Mouse (Mus musculus) kidney, adult 18-20 months (tissue): Measurements from ENCODE around the gene Rundc1.
A peak's percentile ranks its signal among the peaks of the same experiment; 100 is the strongest.
"Not testable (repeated sequence)": the region's sequence is repeated elsewhere in the genome, so short reads cannot be mapped to it uniquely, and the experiment has no call there.

Source experiments
- DNase-seq: peaks from one replicate; pipeline ENCODE4 v3.0.0; 2021

The Rundc1 gene

DNA sequence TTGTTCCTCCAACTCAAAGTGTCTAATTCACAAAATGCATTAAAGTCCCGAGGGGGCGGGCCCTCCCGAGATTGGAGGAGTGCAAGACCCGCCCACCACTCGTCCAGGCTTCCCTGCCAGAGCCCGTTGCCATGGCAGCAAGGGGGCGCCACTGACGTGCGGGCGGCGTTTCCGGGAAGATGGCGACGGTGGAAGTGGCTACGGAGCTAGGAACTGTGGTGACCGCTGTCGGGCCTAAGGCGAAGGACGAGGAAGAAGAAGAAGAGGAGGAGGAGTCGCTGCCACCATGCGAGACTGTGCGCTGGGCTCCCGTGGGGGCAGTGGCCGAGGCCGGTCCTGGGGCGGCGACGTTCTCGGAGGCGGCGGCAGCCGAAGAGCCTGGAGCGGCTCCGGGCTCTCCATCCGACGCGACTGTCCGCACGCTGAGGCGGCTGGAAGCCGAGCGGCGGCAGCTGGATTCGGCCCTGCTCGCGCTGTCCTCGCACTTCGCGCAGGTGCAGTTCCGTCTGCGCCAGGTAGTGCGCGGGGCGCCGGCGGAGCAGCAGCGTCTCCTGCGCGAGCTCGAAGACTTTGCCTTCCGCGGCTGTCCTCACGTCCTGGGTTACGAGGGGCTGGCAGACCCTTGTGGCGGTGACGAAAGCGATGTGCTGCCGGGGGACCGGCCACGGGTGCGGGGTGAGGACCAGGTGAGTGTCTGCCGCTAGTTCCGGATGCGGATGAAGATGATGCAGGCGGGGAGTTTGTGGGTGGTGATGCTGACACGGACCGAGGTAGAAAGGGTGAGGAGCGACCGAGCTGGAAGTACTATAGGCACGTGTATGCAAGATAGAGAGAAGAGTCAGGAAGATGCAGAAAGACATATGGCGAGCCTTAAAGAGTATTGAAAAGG, at the start of gene Rundc1, which contains the start of gene Ptges3l:
TSS of gene Rundc1 (plus strand) at position 161 of the 889 bp plus-strand sequence.
TSS of gene Ptges3l (minus strand) at position 409 of the 889 bp plus-strand sequence.
- peak; percentile 99 for DNase-seq

DNA sequence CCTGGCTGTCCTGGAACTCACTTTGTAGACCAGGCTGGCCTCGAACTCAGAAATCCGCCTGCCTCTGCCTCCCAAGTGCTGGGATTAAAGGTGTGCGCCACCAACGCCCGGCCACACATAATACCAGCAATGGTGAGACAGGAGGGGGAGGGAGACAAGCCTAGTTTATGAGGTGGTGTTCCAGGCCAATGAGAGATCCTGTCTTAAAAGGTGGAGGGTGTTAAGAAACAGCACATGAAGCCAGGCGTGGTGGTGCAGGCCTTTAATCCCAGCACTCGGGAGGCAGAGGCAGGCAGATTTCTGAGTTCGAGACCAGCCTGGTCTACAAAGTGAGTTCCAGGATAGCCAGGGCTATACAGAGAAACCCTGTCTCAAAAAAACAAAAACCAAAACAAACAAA, 46.7 kb upstream of the Rundc1 start:
- DNase-seq: not testable (repeated sequence)

DNA sequence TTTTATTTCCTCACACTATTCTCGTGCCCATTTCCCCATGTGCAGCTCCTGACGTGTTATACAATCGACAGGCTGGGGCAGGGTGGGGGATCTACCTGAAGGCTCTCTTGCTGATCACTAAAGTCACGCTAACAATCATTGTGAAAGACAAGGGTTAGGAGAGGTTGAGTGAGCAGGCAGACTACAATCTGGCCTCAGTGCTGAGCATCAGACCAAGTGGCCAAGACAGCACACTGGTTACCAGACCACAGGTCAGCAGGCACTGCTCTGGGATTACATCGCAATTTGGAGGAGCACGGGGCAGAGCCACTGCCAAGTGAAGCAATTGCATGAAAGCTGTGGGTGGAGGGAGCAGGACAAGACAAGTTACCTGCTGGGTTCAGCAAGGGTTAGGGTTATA, 46.0 kb upstream of the Rundc1 start:
- peak; percentile 60 for DNase-seq

DNA sequence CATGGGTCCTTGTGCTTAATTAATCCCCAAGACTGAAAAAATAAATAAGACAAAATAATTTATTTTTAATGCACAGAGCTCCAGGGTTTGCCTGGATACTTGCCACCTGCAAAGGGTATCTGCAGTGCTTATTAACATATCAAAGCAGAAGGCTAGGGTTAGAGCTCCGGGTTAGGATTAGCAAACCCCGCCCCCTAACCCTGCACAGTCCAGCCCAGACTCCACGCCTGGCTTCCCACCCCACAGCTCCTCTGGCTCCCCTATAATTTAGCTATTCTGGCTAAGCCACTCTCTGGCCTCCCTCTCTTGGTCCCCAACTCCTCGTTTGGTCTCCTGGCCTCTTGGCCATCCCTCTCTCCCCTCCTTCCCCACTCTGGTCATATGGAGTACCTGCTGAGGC, 43.1 kb upstream of the Rundc1 start:
- no peak for DNase-seq

DNA sequence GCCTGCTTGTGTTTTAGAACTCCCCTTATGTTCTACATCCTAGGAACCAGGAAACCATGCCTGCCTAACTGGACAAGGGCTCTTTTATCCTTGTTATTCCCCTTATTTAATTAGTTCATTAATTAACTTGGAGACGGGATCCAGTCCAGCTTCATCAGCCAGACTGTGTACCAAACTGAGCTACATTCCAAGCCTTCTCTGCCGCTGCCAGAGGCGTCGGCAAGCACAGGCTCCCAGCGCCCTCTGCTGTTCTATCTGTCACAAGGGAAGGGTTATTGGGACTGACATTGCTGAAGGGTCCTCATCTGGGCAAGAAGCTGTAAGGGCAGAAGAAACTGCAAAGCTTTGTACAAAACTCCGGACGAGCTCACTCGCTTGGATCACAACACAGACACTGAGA, 29.8 kb upstream of the Rundc1 start:
- DNase-seq: peak; percentile 80

DNA sequence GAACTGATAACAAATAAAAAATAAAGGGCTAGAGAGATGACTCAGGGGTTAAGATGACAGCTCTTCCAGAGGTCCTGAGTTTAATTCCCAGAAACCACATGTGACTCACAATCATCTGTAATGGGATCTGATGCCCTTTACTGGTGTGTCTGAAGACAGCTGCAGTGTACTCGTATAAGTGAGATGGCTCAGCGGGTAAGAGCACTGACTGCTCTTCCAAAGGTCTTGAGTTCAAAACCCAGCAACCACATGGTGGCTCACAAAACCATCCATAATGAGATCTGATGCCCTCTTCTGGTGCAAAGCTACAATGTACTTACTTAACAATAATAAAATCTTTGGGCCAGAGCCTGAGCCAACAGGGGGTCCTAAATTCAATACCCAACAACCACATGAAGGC, 9.6 kb upstream of the Rundc1 start:
- no peak for DNase-seq

DNA sequence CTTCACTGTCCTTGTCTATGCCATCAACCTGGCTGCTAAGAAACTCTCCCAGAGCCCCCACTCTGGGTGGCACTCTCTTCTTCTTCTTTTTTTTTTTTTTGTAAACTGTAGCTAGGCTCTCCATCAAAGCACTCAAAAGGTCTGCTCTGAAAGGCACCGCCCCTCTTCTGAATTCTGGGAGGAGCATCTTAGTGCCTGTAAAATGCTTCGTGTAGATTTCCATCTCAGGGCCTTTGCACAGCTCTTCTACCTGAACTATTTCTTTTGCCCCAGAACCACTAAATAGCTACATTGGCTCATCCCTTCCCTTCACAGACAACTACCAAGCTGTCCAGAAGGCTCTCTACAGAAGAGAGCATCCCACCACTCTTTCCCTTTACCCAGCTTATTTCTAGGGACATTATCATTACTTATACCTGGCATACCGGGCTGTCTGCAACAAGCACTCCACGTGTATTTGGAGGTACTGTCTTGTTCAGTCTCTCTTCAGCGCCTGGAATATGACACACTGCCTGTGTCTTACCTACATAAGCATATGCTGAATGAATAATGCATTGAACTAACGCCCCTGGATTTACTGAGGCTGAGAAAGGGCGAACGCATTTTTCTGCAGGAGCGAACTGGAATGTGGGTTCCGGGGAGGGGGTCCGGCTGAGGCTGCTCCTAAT, 8.3 kb upstream of the Rundc1 start:
- DNase-seq: no peak

DNA sequence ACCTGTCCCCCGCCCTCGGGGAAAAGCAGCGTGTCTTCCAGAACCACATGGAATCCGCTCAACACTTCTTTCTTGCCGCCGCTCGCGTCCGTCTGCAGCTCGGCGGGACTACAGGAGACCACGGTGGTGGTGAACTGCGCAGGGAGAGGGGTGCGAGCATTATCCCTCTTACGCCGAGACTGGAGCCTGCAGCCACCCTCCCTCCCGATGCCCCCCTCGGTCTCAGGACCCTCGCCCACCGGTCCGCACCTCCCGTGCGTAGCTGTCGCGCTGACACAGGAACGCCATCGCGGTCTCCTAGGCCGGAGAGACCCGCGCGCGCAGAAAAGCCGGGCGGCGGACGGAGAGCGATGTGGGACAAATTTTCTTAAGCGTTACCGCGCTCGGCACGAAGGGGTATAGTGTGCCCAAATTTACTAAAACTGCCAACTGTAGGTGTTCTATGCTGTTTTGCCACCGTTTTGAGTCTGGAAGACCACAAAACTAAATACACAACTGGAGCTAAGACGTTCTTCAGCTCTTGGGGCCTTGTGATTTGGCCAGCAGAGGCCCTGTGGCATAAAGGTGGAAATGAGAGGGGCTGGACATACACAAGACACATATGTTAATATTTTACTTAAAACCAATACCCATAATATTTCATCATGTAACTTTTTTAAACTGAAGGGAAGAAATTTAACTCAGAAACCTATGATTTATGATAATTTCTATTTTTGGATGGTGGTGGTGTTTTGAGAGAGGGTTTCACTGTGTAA, 7.6 kb upstream of the Rundc1 start, which contains the start of gene Aarsd1:
TSS of gene Aarsd1 (minus strand) at position 515 of the 755 bp plus-strand sequence.
- peak; percentile 92 for DNase-seq

DNA sequence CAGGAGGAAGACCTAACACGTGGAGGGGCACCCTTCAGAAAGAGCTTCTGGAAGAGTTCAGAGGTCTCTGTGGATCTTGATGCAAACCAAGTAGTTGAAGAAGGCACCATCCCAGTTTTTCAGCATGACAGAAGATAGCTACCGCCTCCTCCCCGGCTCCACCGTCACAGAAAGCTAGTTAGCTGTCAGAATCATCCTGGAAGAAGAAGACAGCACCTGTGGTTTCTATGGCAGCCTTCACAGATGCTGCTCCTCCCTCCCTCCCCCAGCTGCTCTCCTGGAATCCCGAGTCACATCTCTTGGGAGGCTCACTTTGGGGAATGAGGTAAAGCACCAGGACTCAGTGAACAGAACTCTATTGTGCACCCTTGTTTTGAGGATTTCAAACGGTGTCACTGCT, 5.9 kb upstream of the Rundc1 start:
- DNase-seq: no peak

DNA sequence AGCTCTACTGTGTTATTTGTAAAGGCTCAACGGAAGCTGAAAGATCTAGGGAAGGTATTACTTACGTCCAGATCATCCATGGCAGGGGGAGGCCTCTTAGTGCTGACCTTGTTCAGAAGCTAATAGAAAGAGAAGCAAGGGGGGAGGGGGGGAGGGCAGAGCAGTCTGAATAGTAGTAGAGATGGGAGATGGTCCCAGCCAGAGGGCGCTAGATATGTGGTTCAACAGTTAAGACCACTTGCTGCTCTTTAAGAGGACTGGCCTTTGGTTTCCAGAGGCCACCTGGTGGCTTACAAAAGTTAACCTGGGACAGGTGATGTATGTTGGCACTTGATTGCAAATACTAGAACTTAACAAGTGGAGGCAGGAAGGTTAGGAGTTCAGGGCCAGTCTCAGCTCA, 5.3 kb upstream of the Rundc1 start:
- no peak for DNase-seq

DNA sequence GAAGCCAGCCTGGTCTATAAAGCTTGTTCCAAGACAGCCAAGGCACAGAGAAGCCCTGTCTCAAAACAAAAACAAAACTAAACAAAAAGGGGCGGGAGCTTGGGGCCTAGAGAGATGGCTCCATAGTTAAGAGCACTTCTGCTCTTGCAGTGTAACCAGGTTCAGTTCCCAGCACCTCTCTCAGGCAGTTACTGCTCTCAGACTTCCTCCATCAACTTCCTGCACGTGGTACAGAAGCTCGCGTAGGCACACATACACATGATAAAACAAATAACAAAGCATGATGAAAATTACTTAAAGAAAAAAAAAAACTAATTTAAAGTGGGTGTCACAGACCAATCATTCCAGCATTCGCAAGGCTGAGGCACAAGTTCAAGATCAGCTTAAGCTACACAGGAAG, 4.7 kb upstream of the Rundc1 start:
- no peak for DNase-seq

DNA sequence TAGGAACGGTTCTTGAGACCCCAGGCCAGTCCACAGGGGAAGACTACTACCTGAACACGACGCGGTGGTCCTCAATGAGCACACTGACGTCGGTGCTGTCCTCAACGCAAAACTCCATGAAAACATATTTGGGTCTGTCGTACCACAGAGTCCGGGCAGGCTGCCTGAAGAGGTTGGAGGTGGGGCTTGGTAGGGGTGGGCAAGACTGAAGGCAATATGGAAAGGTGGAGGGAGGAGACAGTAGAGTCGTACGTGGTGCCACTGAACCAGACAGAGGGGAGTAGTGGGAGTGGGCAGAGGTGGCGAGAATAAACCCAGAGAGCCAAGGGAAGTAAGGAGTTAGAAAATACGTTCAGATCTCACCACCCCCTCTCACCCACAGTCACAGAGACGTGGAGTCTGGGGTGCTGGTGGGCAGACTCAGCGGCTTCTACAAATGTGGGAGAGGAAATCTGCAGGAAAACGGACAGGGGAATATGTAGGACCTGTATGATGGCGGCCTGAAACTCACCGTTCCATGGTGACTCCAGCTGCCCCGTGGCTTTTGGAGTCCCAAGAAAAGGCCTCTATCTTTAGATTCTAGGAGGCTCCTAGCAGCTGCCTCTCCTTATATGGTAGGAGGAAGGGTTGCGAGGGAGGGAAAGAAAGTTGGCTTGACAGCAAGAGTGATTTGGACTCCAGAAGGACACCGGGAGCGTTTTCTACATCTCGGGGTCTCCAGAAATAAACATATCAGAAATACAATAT, 607 bp upstream of the Rundc1 start, which contains the start of gene Gm27029:
TSS of gene Gm27029 (minus strand) at position 692 of the 747 bp plus-strand sequence.
- DNase-seq: no peak

DNA sequence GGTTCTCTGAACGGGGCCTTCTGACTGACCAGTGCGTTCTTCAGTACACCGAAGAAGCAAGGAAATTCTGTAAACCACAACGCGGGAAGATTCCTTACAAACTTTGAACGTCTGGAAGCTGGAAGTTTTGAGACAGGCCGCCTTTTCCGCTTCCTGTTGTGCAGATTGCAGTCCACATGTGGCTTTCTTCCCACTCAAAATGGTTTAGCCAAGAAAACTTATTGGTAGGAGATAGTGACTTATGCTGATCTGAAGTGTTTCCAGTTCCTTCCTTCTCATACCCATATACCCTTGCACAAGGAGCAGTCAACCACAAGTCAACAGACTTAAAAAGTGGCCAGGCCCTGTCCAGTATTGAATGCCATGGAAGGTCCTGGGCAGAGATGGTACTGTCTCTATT, 1.3 kb downstream of the Rundc1 start:
- no peak for DNase-seq

DNA sequence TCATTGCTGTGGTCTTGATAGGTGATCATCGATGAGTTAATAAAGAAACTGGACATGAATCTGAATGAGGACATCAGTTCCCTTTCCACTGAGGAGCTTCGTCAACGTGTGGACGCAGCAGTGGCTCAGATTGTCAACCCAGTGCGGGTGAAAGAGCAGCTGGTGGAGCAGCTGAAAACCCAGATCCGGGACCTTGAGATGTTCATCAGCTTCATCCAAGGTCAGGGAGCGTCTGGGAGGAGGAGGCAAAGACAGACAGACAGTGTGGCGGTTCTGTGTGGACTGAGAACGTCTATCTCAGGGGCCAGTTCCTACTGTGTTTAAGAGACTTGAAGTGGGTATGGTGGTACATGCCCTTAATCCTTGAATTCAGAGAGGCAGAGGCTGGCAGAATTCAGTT, 6.4 kb downstream of the Rundc1 start:
- no peak for DNase-seq

DNA sequence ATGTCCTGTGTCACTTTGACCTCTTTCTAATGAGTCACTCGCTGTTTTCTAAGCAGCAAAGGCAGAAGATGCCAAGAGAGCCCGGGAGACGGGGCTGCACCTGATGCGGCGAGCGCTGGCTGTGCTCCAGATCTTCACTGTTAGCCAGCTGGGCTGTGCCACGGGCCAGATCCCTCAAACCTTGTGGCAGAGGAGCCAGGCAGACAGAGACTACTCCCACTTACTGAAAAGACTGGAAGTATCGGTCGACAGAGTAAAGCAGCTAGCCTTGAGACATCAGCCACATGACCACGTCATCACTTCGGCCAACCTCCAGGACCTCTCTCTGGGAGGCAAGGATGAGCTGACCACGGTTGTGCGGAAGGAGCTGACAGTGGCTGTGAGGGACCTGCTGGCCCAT, 8.5 kb downstream of the Rundc1 start:
- no peak for DNase-seq

DNA sequence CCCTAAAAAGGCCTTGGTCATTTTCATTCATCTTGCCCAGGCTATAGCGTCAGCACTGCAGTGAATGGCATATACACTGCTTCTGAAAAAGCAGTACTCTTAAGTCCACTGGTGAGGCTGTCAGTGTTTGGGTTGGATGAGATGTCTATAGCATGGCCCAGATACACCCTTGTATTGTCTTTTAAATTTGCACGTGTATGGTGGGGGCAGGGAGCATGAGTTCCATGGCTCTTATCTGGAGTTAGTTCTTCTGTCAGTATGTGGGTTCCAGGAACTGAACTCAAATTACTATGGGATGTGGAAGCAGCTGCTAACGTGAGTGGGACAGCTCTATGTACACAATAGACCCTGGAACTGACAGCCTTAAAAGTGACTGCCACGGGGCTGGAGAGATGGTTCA, 10.9 kb downstream of the Rundc1 start:
- no peak for DNase-seq

DNA sequence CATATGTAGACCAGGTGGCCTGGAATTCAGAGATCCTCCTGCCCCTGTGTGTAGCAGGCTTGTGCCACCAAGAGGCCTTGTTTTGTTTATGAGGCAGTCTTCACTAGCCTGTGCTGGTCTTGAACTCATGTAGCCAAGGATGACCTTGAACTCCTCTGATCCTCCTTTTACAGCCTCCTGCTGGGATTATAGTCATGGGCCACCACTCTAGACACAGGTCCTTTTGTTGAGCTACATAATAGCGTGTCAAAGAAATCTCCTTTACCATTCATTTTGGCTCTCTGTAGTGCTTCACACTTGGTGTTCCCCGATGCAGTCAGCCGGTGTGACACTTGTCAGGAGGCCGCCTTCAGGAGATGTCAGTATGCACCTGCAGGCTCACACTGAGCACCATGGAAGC, 12.0 kb downstream of the Rundc1 start:
- DNase-seq: no peak

DNA sequence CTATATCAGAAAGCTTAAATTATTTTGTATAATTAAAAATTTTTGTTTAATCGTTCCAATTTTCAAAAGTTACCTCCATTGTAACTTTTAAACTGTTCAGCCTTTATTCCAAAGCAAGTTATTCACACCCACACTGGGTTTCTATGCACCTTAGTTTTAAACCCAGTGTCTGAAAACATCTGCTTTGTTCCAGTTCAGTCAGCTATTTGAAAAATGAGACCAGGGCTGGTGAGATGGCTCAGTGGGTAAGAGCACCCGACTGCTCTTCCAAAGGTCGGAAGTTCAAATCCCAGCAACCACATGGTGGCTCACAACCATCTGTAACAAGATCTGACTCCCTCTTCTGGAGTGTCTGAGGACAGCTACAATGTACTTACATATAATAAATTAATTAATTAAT, 13.1 kb downstream of the Rundc1 start:
- DNase-seq: not testable (repeated sequence)

DNA sequence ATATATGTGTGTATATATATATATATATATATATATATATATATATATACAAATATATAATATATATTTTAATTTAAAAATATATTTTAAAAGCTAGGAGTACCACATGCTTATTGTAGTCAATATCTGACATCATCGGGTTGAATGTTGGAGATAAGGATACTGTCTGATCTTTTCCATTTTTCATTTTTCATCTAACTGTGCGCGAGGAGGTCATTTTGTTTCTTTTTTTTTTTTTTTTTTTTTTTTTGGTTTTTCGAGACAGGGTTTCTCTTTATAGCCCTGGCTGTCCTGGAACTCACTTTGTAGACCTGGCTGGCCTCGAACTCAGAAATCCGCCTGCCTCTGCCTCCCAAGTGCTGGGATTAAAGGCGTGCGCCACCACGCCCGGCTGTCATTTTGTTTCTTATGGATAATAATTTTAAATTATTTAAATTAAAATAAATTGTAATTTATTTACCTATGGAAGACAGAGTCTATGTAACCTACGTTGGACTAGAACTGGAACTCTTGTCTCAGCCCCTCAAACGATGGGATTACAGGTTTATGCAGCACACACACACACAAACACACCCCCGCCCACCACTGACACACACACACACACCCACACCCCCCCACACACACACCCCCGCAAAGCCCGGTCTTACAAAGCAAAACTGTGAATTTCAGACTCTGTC, 16.7 kb downstream of the Rundc1 start:
- not testable (repeated sequence) for DNase-seq

DNA sequence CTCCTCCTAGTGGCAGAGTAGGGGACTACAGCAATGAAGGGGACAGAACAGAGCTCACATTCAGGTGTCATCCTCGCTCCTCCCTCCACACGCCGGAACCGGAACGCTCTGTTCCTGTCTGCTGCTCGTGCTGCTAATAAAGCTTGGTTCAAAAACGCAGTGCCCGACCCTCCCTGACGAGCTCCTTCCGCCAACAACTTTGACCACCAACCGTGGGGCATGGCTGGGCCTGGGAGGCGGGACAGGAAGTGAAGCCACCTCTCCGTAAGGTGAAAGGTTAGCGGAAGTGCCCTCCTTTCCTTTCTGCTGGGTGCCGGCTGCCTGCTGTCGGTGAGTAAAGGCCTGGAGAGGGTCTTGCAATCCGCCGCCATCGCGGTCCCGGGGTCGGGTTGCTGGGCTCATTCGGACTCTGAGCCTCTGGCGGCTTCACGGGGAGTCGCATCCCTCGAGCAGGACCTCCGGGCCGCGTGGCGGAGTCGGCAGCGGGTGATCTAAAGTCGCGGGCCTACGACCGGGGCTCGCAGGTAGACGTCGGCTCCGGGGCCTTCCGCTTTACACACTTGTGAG, 17.3 kb downstream of the Rundc1 start, which contains the start of gene Rpl27:
TSS of gene Rpl27 (plus strand) at position 172 of the 567 bp plus-strand sequence.
- DNase-seq: peak; percentile 94

DNA sequence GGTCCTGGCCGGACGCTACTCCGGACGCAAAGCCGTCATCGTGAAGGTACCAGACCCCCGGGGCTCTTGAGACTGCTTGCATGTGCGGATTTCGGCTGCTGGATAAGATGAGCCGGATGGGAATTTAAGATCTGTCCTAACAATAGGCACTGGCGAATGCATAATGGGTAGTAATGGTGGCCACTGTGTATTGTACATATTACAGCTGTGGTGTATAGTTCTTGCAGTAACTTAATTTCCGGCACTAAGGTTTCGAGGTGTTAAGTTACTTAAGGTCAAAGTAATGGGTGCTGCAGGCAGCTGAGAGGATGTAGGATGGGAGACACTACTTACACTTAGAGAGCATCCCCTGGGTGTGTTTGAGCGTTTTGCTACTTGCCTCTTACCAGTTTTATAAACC, 17.9 kb downstream of the Rundc1 start:
- DNase-seq: no peak
